In genomic region chr12:84970428-84971096, GRCm38 (mm10) we compare ENCODE assay signal across 8 mouse cellular contexts. TPM values are rescaled to one million over a fixed set of nuclear protein-coding genes. Genes with fewer than 3 reads are reported as not detected.
DNase-seq lines count a peak whose midpoint lies in the region; ATAC-seq and TF ChIP-seq lines count a peak whose summit lies in the region.

TSS of gene Fcf1 (plus strand) at chr12:84970897.
TSS of gene Arel1 (minus strand) at chr12:84970900.

- WGBS in forebrain, embryonic 13.5 days: under 1% methylated on average over 42 of the region's 42 CpGs
- WGBS in large intestine, adult 2 months: under 1% methylated on average over 42 of the region's 42 CpGs
- WGBS in liver, postnatal 0 days (ENCODE audit: insufficient replicate concordance): under 1% methylated on average over 42 of the region's 42 CpGs
- WGBS in neural tube, embryonic 14.5 days: 0% methylated on average over 42 of the region's 42 CpGs

- H3K27me3 ChIP-seq in E14TG2a.4 (ENCODE audit: insufficient read depth, low read length): peaks cover 3% of the 10 kb centered on the region; the same call in 1 of the 2 replicates
- H3K27me3 ChIP-seq in forebrain, embryonic 13.5 days: no peaks in the 10 kb centered on the region
- H3K27me3 ChIP-seq in liver, postnatal 0 days (ENCODE audit: insufficient read depth, low read length): no peaks in the 10 kb centered on the region
- H3K27me3 ChIP-seq in neural tube, embryonic 14.5 days (ENCODE audit: control insufficient read depth, insufficient read depth, low read length): no peaks in the 10 kb centered on the region

- intact Hi-C loops in heart, postnatal 10 days (cut with DNase I): loop anchor here (5.0 kb wide), 1 partner anchor 93 kb away; the partner anchor contains the start of gene Ltbp2

- H3K9me3 ChIP-seq in E14TG2a.4 (ENCODE audit: low read length): no peaks in the 10 kb centered on the region
- H3K9me3 ChIP-seq in forebrain, embryonic 13.5 days (replicated peaks): no peaks in the 10 kb centered on the region
- H3K9me3 ChIP-seq in liver, postnatal 0 days (ENCODE audit: low read length): no peaks in the 10 kb centered on the region
- no peaks in the 10 kb centered on the region for H3K9me3 ChIP-seq in neural tube, embryonic 14.5 days (ENCODE audit: control insufficient read depth, low read length)

- H3K36me3 ChIP-seq in E14TG2a.4 (ENCODE audit: insufficient read depth, low read length): peaks cover 30% of the 10 kb centered on the region
- H3K36me3 ChIP-seq in forebrain, embryonic 13.5 days (ENCODE audit: poor library complexity, severe bottlenecking): peaks cover 23% of the 10 kb centered on the region
- H3K36me3 ChIP-seq in liver, postnatal 0 days (replicated peaks; ENCODE audit: insufficient read depth, low read length): peaks cover 29% of the 10 kb centered on the region
- H3K36me3 ChIP-seq in neural tube, embryonic 14.5 days (ENCODE audit: control insufficient read depth, insufficient read depth, low read length): peaks cover 10% of the 10 kb centered on the region

- DNase-seq in c-Kit-positive CD71-positive TER-119-positive erythroid progenitor cells, embryonic 14.5 days (ENCODE audit: low spot score): peak; percentile 89
- peak; percentile 92 to 95 for DNase-seq in heart, postnatal 10 days
- DNase-seq in large intestine, adult 2 months (ENCODE audit: low read depth, low spot score): peak; percentile 80
- peak; percentile 93 for DNase-seq in liver, postnatal 0 days
- peak; percentile 90 for DNase-seq in testis, postnatal 10 days (ENCODE audit: low spot score)

- TF ChIP-seq EP300 in liver, postnatal 0 days (IDR thresholded peaks at IDR 0.05; ENCODE audit: low read depth): 0 out of 2 replicates have a peak, but pooled peaks have one; percentile 39

- peak; percentile 85 for ATAC-seq in forebrain, embryonic 13.5 days
- peak; percentile 84 for ATAC-seq in liver, postnatal 0 days
- ATAC-seq in neural tube, embryonic 14.5 days (ENCODE audit: low read depth): peak; percentile 81; the same call in 1 of the 2 replicates

- peaks cover 22% of the 10 kb centered on the region for H3K4me1 ChIP-seq in E14TG2a.4 (replicated peaks; ENCODE audit: low read depth, low read length)
- peaks cover 28% of the 10 kb centered on the region for H3K4me1 ChIP-seq in forebrain, embryonic 13.5 days
- H3K4me1 ChIP-seq in liver, postnatal 0 days (ENCODE audit: insufficient read depth): peaks cover 12% of the 10 kb centered on the region
- peaks cover 14% of the 10 kb centered on the region for H3K4me1 ChIP-seq in neural tube, embryonic 14.5 days (ENCODE audit: control insufficient read depth, insufficient read depth, low read length)

- peak within 1 kb of the TSS; percentile 36; the same call in 1 of the 2 replicates for H3K27ac ChIP-seq in forebrain, embryonic 13.5 days
- H3K27ac ChIP-seq in liver, postnatal 0 days (ENCODE audit: low read depth): peak within 1 kb of the TSS; percentile 88
- H3K27ac ChIP-seq in neural tube, embryonic 14.5 days (ENCODE audit: low read depth, low read length): no peak within 1 kb of the TSS; the same call in 1 of the 2 replicates

- H3K4me2 ChIP-seq in forebrain, embryonic 13.5 days: peak within 1 kb of the TSS; percentile 95
- peak within 1 kb of the TSS; percentile 73 for H3K4me2 ChIP-seq in liver, postnatal 0 days (ENCODE audit: low read depth, low read length)
- H3K4me2 ChIP-seq in neural tube, embryonic 14.5 days (ENCODE audit: low read depth, low read length): peak within 1 kb of the TSS; percentile 89

- peak within 1 kb of the TSS; percentile 87 for H3K9ac ChIP-seq in forebrain, embryonic 13.5 days
- peak within 1 kb of the TSS; percentile 91 for H3K9ac ChIP-seq in liver, postnatal 0 days (replicated peaks)
- peak within 1 kb of the TSS; percentile 75 for H3K9ac ChIP-seq in neural tube, embryonic 14.5 days (replicated peaks; ENCODE audit: low read depth, low read length)

- TF ChIP-seq CTCF in E14TG2a.4 (conservative IDR thresholded peaks at IDR 0.05; ENCODE audit: low read length): no peak
- no peak for TF ChIP-seq CTCF in liver, postnatal 0 days (IDR thresholded peaks at IDR 0.05; ENCODE audit: low read depth)

- peak within 1 kb of the TSS; percentile 97 for H3K4me3 ChIP-seq in E14TG2a.4 (replicated peaks; ENCODE audit: low read length)
- peak within 1 kb of the TSS; percentile 76 for H3K4me3 ChIP-seq in forebrain, embryonic 13.5 days
- H3K4me3 ChIP-seq in liver, postnatal 0 days (ENCODE audit: low read depth, low read length): peak within 1 kb of the TSS; percentile 79
- H3K4me3 ChIP-seq in neural tube, embryonic 14.5 days (ENCODE audit: low read depth, low read length): peak within 1 kb of the TSS; percentile 84

RNA-seq across cellular contexts. Expression of gene Fcf1, which starts in this region (rescaled TPM):
- 146 and 167 TPM in 2 replicates for polyA plus RNA-seq in forebrain, embryonic 13.5 days (2015; fragmentation: Nextera tagmentation; extraction: Ambion mirVana)
- 10 to 100 TPM; 45.0 to 45.3 TPM for total RNA-seq in heart, postnatal 10 days (2021)
- 58.2 and 70.8 TPM in 2 replicates for polyA plus RNA-seq in large intestine, adult 2 months (2012; rRNA removed)
- polyA plus RNA-seq in liver, postnatal 0 days (2015; fragmentation: Nextera tagmentation; extraction: Ambion mirVana): 66.0 and 74.5 TPM in 2 replicates
- 78.5 and 94.1 TPM in 2 replicates for polyA plus RNA-seq in neural tube, embryonic 14.5 days (2014; fragmentation: Nextera tagmentation; extraction: Ambion mirVana)

RNA-seq across cellular contexts. Expression of gene Arel1, which starts in this region (rescaled TPM):
- 22.1 and 26.7 TPM in 2 replicates for polyA plus RNA-seq in forebrain, embryonic 13.5 days (2015; fragmentation: Nextera tagmentation; extraction: Ambion mirVana)
- total RNA-seq in heart, postnatal 10 days (2021): 10 to 100 TPM; 38.1 to 48.5 TPM
- polyA plus RNA-seq in large intestine, adult 2 months (2012; rRNA removed): 18.4 and 28.4 TPM in 2 replicates
- polyA plus RNA-seq in liver, postnatal 0 days (2015; fragmentation: Nextera tagmentation; extraction: Ambion mirVana): 5.2 and 6.9 TPM in 2 replicates
- polyA plus RNA-seq in neural tube, embryonic 14.5 days (2014; fragmentation: Nextera tagmentation; extraction: Ambion mirVana): 40.4 and 46.0 TPM in 2 replicates
